Mouse (Mus musculus) hindbrain, embryonic 11.5 days (tissue): ENCODE data around the gene Grin2a. TPM values are rescaled to one million over a fixed set of nuclear protein-coding genes. Genes with fewer than 3 reads are reported as not detected.

Experiments used
- ATAC-seq: fragments of 200-750 bp; cut with Nextera tagmentation; 2 replicates; pipeline ENCODE4 v1.8.0; 2017; ENCODE audit warnings: mild to moderate bottlenecking, moderate TSS enrichment, moderate library complexity; ENCODE audit not compliant: low FRiP score
- DNase-seq: peaks from one replicate; pipeline ENCODE4 v3.0.0-alpha.2; 2015; ENCODE audit warnings: low spot score
- H3K27ac ChIP-seq: fragments of 300-500 bp; sonication (generic); 2 replicates; pipeline ENCODE4 v1.5.1; 2014; ENCODE audit warnings: mild to moderate bottlenecking, low read depth, low read length
- H3K27me3 ChIP-seq: fragments of 300-500 bp; sonication (generic); 2 replicates; pipeline ENCODE4 v1.6.1; 2014; ENCODE audit warnings: mild to moderate bottlenecking, low read length, moderate library complexity, mixed read lengths; ENCODE audit not compliant: control insufficient read depth, insufficient read depth
- H3K36me3 ChIP-seq: fragments of 300-500 bp; sonication (generic); 2 replicates; pipeline ENCODE4 v1.6.1; 2014; ENCODE audit warnings: mild to moderate bottlenecking, low read length, moderate library complexity, mixed read lengths; ENCODE audit not compliant: control insufficient read depth, insufficient read depth
- H3K4me1 ChIP-seq: fragments of 300-500 bp; sonication (generic); replicated peaks from 2 replicates; pipeline ENCODE4 v1.6.1; 2014; ENCODE audit warnings: low read length, mixed read lengths; ENCODE audit not compliant: control insufficient read depth, insufficient read depth
- H3K4me2 ChIP-seq: fragments of 300-500 bp; sonication (generic); replicated peaks from 2 replicates; pipeline ENCODE4 v1.6.1; 2014; ENCODE audit warnings: mild to moderate bottlenecking, low read depth, low read length
- H3K4me3 ChIP-seq: fragments of 300-500 bp; sonication (generic); 2 replicates; pipeline ENCODE4 v1.5.1; 2014; ENCODE audit warnings: low read depth, low read length
- H3K9ac ChIP-seq: fragments of 300-500 bp; sonication (generic); 2 replicates; pipeline ENCODE4 v1.6.1; 2014; ENCODE audit warnings: low read depth, low read length
- H3K9me3 ChIP-seq: fragments of 300-500 bp; sonication (generic); 2 replicates; pipeline ENCODE4 v1.6.1; 2016; ENCODE audit warnings: low read length; ENCODE audit not compliant: control insufficient read depth
- WGBS: fragments of 180-500 bp; shearing (Covaris S2); extraction: QIAGEN DNeasy Blood & Tissue Kit; methylation state at CpG from one replicate; pipeline ENCODE4 v1.1.7; 2014; 5-methylcytosine and 5-hydroxymethylcytosine counted together
- polyA plus RNA-seq: library from polyadenylated mRNA; unstranded; fragments of >200 nt; fragmentation: Nextera tagmentation; extraction: Ambion mirVana; gene quantifications from 2 replicates; pipeline ENCODE4 v1.2.1, GENCODE M21; 2014

Gene Grin2a
- polyA plus RNA-seq, 1 experiment from 2014 or later: 1.5 TPM

DNA sequence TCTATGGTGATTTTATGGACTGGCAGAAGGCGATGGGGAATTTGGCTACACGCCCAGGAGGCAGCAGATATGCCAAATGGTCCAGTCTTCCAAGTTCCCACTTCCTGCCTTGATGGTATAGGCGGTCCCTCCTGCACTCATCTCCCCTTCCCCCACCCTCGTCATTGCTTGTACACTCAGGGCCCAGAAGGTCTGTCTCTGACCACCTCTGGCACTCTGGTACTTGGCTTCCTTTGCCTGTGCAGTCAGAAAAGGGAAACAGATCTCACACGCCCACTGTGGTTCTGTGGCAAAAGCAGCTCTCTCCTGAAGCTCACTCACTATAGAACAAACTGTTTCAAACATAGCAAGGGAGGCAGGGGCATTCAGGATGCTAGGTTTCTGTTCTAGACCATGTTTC, 227.0 kb downstream of the Grin2a start:
- Histone ChIP-seq H3K9ac (no peak overlapping the region), H3K27ac (no peak overlapping the region), H3K27me3 (no peaks in the 10 kb centered on the region), H3K4me1 (no peaks in the 10 kb centered on the region), H3K4me3 (no peak overlapping the region), H3K36me3 (no peaks in the 10 kb centered on the region), H3K4me2 (no peak overlapping the region), H3K9me3 (no peaks in the 10 kb centered on the region)
- no peak for ATAC-seq
- WGBS: 82% methylated on average over 5 of the region's 5 CpGs
- DNase-seq: no peak

GRCm38 (mm10) chr16:9767946-9768345, 227.4 kb downstream of the Grin2a start:
- Histone ChIP-seq H3K9me3 (no peaks in the 10 kb centered on the region), H3K4me3 (no peak overlapping the region), H3K9ac (no peak overlapping the region), H3K27me3 (no peaks in the 10 kb centered on the region), H3K36me3 (no peaks in the 10 kb centered on the region), H3K4me1 (no peaks in the 10 kb centered on the region), H3K4me2 (no peak overlapping the region), H3K27ac (no peak overlapping the region)
- no peak for ATAC-seq
- WGBS: 91% methylated on average over 3 of the region's 3 CpGs
- no peak for DNase-seq

DNA sequence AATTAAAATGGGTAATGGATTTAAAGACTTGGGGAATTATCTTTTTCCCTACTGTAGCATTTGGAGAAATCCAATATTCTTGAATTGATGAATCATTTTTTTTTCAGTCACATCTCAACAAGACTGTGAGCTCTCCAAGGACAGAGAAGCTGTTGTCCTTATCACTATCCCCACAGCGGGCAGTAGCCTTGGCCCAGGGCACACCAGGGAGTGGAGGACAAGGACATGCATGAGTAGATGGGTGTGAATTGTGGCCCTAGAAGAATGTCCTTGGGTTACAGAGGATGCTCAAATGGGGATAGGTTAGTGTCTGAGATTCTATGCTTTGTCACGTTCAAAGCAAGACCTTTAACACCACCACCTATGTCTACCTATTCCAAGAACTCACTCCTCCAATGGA, 231.3 kb downstream of the Grin2a start:
- Histone ChIP-seq H3K4me2 (no peak overlapping the region), H3K27ac (no peak overlapping the region), H3K4me3 (no peak overlapping the region), H3K36me3 (no peaks in the 10 kb centered on the region), H3K9me3 (no peaks in the 10 kb centered on the region), H3K4me1 (no peaks in the 10 kb centered on the region), H3K27me3 (no peaks in the 10 kb centered on the region), H3K9ac (no peak overlapping the region)
- WGBS: 85% methylated on average over 2 of the region's 2 CpGs
- ATAC-seq (no peak), DNase-seq (no peak)

GRCm38 (mm10) chr16:9760347-9760746, 235.0 kb downstream of the Grin2a start:
- Histone ChIP-seq H3K27me3 (no peaks in the 10 kb centered on the region), H3K4me1 (no peaks in the 10 kb centered on the region), H3K9ac (no peak overlapping the region), H3K36me3 (no peaks in the 10 kb centered on the region), H3K9me3 (no peaks in the 10 kb centered on the region), H3K4me2 (no peak overlapping the region), H3K4me3 (no peak overlapping the region), H3K27ac (no peak overlapping the region)
- 93% methylated on average over 2 of the region's 2 CpGs for WGBS
- ATAC-seq: no peak
- no peak for DNase-seq

DNA sequence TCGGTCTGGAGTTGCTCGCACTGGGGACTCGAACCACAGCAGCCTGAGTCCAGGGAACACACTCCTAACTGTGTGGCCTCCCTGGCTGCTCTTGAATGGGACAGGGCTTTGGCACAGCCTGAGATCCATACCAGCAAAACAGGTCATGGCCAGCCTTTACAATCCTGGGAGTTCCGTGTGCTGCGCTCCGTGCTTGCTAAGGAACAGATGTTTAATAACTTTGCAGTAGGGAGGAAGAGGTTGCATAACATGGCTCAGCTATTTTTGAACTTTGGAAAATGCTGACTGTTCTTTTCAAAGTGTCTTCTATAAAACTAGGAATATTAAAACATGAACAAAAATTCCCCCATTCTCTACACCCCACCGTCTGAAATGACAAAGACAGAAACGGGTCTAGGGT, 238.5 kb downstream of the Grin2a start:
- Histone ChIP-seq H3K36me3 (no peaks in the 10 kb centered on the region), H3K27me3 (no peaks in the 10 kb centered on the region), H3K9ac (no peak overlapping the region), H3K27ac (no peak overlapping the region), H3K9me3 (no peaks in the 10 kb centered on the region), H3K4me2 (no peak overlapping the region), H3K4me1 (no peaks in the 10 kb centered on the region), H3K4me3 (no peak overlapping the region)
- ATAC-seq (no peak), DNase-seq (no peak)
- 94% methylated on average over 8 of the region's 8 CpGs for WGBS

GRCm38 (mm10) chr16:9754061-9754460, 241.3 kb downstream of the Grin2a start:
- Histone ChIP-seq H3K9ac (no peak overlapping the region), H3K27ac (no peak overlapping the region), H3K27me3 (no peaks in the 10 kb centered on the region), H3K4me2 (no peak overlapping the region), H3K4me1 (no peaks in the 10 kb centered on the region), H3K9me3 (no peaks in the 10 kb centered on the region), H3K36me3 (no peaks in the 10 kb centered on the region), H3K4me3 (no peak overlapping the region)
- DNase-seq: no peak
- ATAC-seq: no peak
- WGBS: 88% methylated on average over 5 of the region's 5 CpGs

DNA sequence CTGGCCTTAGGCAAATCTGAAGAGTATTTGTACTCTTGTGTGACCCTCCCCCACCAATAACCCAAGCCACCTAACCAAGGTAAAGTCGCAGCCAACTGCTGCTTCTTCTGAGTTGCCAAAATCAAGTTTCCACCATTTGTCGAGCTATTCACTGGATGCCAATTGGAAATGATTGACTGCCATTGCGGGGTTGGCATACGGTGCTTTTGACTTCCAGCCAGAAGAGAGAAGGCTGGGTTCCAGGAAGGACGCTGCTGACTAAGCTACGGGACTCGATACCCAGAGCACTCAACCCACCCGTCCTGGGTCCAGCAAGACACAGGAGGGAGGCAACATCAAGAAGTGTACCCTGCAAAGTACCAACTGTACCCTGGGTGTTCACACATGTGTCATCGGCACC, 242.3 kb downstream of the Grin2a start:
- Histone ChIP-seq H3K9me3 (no peaks in the 10 kb centered on the region), H3K4me3 (no peak overlapping the region), H3K4me1 (no peaks in the 10 kb centered on the region), H3K27me3 (no peaks in the 10 kb centered on the region), H3K27ac (no peak overlapping the region), H3K4me2 (no peak overlapping the region), H3K36me3 (no peaks in the 10 kb centered on the region), H3K9ac (no peak overlapping the region)
- DNase-seq (no peak), ATAC-seq (no peak)
- 92% methylated on average over 9 of the region's 9 CpGs for WGBS

DNA sequence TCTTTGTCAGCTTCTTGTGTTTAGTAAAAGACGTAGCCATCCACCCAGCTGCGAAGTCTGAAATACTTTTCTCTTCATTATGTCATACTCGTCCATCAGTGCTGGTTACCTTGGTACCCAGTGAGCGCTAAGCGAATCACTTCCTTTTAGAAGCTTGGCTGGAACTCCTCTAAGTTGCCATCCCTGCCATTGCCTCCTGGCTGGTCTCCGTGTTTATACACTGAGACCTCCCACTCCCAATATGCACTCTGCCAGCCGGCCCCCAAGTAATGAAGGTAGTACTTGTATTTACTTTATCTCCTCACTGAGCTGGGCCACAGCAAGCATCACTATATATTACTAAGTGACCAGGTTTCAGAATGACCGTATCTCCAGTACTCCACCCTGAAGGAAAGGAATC, 242.8 kb downstream of the Grin2a start:
- Histone ChIP-seq H3K4me1 (no peaks in the 10 kb centered on the region), H3K9ac (no peak overlapping the region), H3K27me3 (no peaks in the 10 kb centered on the region), H3K27ac (no peak overlapping the region), H3K4me3 (no peak overlapping the region), H3K9me3 (no peaks in the 10 kb centered on the region), H3K36me3 (no peaks in the 10 kb centered on the region), H3K4me2 (no peak overlapping the region)
- ATAC-seq (no peak), DNase-seq (no peak)
- 77% methylated on average over 8 of the region's 8 CpGs for WGBS

- Histone ChIP-seq H3K4me2 (no peak overlapping the region), H3K27ac (no peak overlapping the region), H3K27me3 (no peaks in the 10 kb centered on the region), H3K4me3 (no peak overlapping the region), H3K36me3 (no peaks in the 10 kb centered on the region), H3K9ac (no peak overlapping the region), H3K4me1 (no peaks in the 10 kb centered on the region), H3K9me3 (no peaks in the 10 kb centered on the region)
- ATAC-seq: no peak
- 74% methylated on average over 11 of the region's 11 CpGs for WGBS
- DNase-seq: no peak
Measured at GRCm38 (mm10) chr16:9751045-9751569, 244.3 kb downstream of the Grin2a start.
